Mouse (Mus musculus) lung, postnatal 0 days (tissue): ENCODE measurements around the gene Tgfbr2.

ENCODE experiments used
- CTCF ChIP-seq: IDR thresholded peaks from 2 replicates; pipeline ENCODE4 v1.5.1; 2016; ENCODE audit warnings: antibody characterized with exemption, mild to moderate bottlenecking
- EP300 ChIP-seq: IDR thresholded peaks from 2 replicates; pipeline ENCODE4 v1.6.1; 2016; ENCODE audit warnings: antibody characterized with exemption, mild to moderate bottlenecking, control low read depth

GRCm38 (mm10) chr9:116136146-116136545 lies 39.0 kb downstream of the Tgfbr2 start:
- TF ChIP-seq CTCF (no peak), EP300 (no peak)
